Mouse (Mus musculus): Measurements from ENCODE around the gene Apol9b. TPM values are rescaled to one million over a fixed set of nuclear protein-coding genes. Genes with fewer than 3 reads are reported as not detected.

The Apol9b gene
- polyA plus RNA-seq, 1 experiment from 2014 or later = 0.31 TPM

GRCm38 (mm10) chr15:77752443-77752842 lies 23.6 kb downstream of the Apol9b start:
- Histone ChIP-seq H3K9me3 (no peaks in the 10 kb centered on the region), H3K9ac (no peak overlapping the region), H3K4me3 (no peak overlapping the region), H3K4me1 (replicated peaks) (no peaks in the 10 kb centered on the region), H3K36me3 (no peaks in the 10 kb centered on the region), H3K27me3 (no peaks in the 10 kb centered on the region), H3K27ac (replicated peaks) (no peak overlapping the region), H3K4me2 (no peak overlapping the region)
- 59% methylated on average over 11 of the region's 11 CpGs for WGBS
- ATAC-seq (ENCODE audit: low read depth) = no peak

- ATAC-seq (ENCODE audit: low read depth) = no peak
- peaks cover 1% of the 10 kb centered on the region; the same call in 1 of the 2 replicates for H3K36me3 ChIP-seq
- no peaks in the 10 kb centered on the region for H3K9me3 ChIP-seq
- H3K27me3 ChIP-seq = no peaks in the 10 kb centered on the region
- no peak overlapping the region for H3K4me3 ChIP-seq
- H3K27ac ChIP-seq (replicated peaks) = no peak overlapping the region
- no peaks in the 10 kb centered on the region for H3K4me1 ChIP-seq (replicated peaks)
- WGBS = 30% methylated on average over 2 of the region's 2 CpGs
- H3K9ac ChIP-seq = no peak overlapping the region
- no peak overlapping the region for H3K4me2 ChIP-seq
These were observed 26.3 kb downstream of the Apol9b start for GRCm38 (mm10) chr15:77755132-77755531.

- Histone ChIP-seq H3K9ac (no peak overlapping the region), H3K36me3 (peaks cover 8% of the 10 kb centered on the region), H3K9me3 (no peaks in the 10 kb centered on the region), H3K27me3 (no peaks in the 10 kb centered on the region), H3K4me3 (no peak overlapping the region), H3K4me1 (replicated peaks) (no peaks in the 10 kb centered on the region), H3K4me2 (no peak overlapping the region), H3K27ac (replicated peaks) (no peak overlapping the region)
- WGBS = 76% methylated on average over 2 of the region's 2 CpGs
- no peak for ATAC-seq (ENCODE audit: low read depth)
These were observed 27.2 kb downstream of the Apol9b start for GRCm38 (mm10) chr15:77756081-77756480.

- no peak within 1 kb of the TSS for H3K4me3 ChIP-seq
- ATAC-seq (ENCODE audit: low read depth) = no peak
- H3K4me1 ChIP-seq (replicated peaks) = no peaks in the 10 kb centered on the region
- H3K9me3 ChIP-seq = no peaks in the 10 kb centered on the region
- H3K27me3 ChIP-seq = no peaks in the 10 kb centered on the region
- peaks cover 16% of the 10 kb centered on the region for H3K36me3 ChIP-seq
- WGBS = 10% methylated on average over 9 of the region's 9 CpGs
- no peak within 1 kb of the TSS for H3K27ac ChIP-seq (replicated peaks)
- H3K9ac ChIP-seq = no peak within 1 kb of the TSS
- H3K4me2 ChIP-seq = no peak within 1 kb of the TSS
These were observed 28.0 kb downstream of the Apol9b start, which contains the start of gene Apol8 for GRCm38 (mm10) chr15:77756848-77757247. TSS of gene Apol8 (minus strand) at chr15:77757003.

- 81% methylated on average over 4 of the region's 4 CpGs for WGBS
- no peak for ATAC-seq (ENCODE audit: low read depth)
These were observed 28.9 kb downstream of the Apol9b start for GRCm38 (mm10) chr15:77757586-77758226.

GRCm38 (mm10) chr15:77760037-77760436 lies 31.2 kb downstream of the Apol9b start:
- Histone ChIP-seq H3K27me3 (no peaks in the 10 kb centered on the region), H3K9me3 (no peaks in the 10 kb centered on the region), H3K4me3 (no peak overlapping the region), H3K27ac (replicated peaks) (no peak overlapping the region), H3K4me2 (no peak overlapping the region), H3K36me3 (peaks cover 47% of the 10 kb centered on the region), H3K4me1 (replicated peaks) (no peaks in the 10 kb centered on the region), H3K9ac (no peak overlapping the region)
- WGBS = 93% methylated on average over 16 of the region's 16 CpGs
- no peak for ATAC-seq (ENCODE audit: low read depth)

More at GRCm38 (mm10) chr15:77757586-77758226, 28.9 kb downstream of the Apol9b start:
- no peak overlapping the region for H3K27ac ChIP-seq (replicated peaks)
- peaks cover 24% of the 10 kb centered on the region for H3K36me3 ChIP-seq
- no peak overlapping the region for H3K9ac ChIP-seq
- no peaks in the 10 kb centered on the region for H3K27me3 ChIP-seq
- no peak overlapping the region for H3K4me3 ChIP-seq
- no peaks in the 10 kb centered on the region for H3K4me1 ChIP-seq (replicated peaks)
- no peak overlapping the region for H3K4me2 ChIP-seq
- H3K9me3 ChIP-seq = no peaks in the 10 kb centered on the region

GRCm38 (mm10) chr15:77761083-77761482 lies 32.2 kb downstream of the Apol9b start:
- Histone ChIP-seq H3K4me3 (no peak overlapping the region), H3K27me3 (no peaks in the 10 kb centered on the region), H3K4me2 (no peak overlapping the region), H3K4me1 (replicated peaks) (no peaks in the 10 kb centered on the region), H3K9ac (no peak overlapping the region), H3K36me3 (peaks cover 58% of the 10 kb centered on the region), H3K9me3 (no peaks in the 10 kb centered on the region), H3K27ac (replicated peaks) (no peak overlapping the region)
- ATAC-seq (ENCODE audit: low read depth) = no peak
- 97% methylated on average over 7 of the region's 7 CpGs for WGBS

GRCm38 (mm10) chr15:77761561-77762380 lies 32.9 kb downstream of the Apol9b start:
- 77% methylated on average over 22 of the region's 22 CpGs for WGBS
- Histone ChIP-seq H3K36me3 (peaks cover 65% of the 10 kb centered on the region), H3K9me3 (no peaks in the 10 kb centered on the region), H3K4me3 (no peak overlapping the region), H3K4me2 (no peak overlapping the region), H3K27ac (replicated peaks) (no peak overlapping the region), H3K27me3 (no peaks in the 10 kb centered on the region), H3K4me1 (replicated peaks) (no peaks in the 10 kb centered on the region), H3K9ac (no peak overlapping the region)
- no peak for ATAC-seq (ENCODE audit: low read depth)

- peaks cover 78% of the 10 kb centered on the region for H3K36me3 ChIP-seq
These were observed 34.2 kb downstream of the Apol9b start for GRCm38 (mm10) chr15:77763050-77763449.

GRCm38 (mm10) chr15:77763702-77764101 lies 34.9 kb downstream of the Apol9b start:
- Histone ChIP-seq H3K36me3 (peaks cover 84% of the 10 kb centered on the region), H3K27me3 (no peaks in the 10 kb centered on the region), H3K9me3 (no peaks in the 10 kb centered on the region), H3K4me3 (no peak overlapping the region), H3K4me1 (replicated peaks) (no peaks in the 10 kb centered on the region), H3K9ac (no peak overlapping the region), H3K27ac (replicated peaks) (no peak overlapping the region), H3K4me2 (no peak overlapping the region)
- WGBS = 95% methylated on average over 11 of the region's 11 CpGs
- ATAC-seq (ENCODE audit: low read depth) = no peak

More at GRCm38 (mm10) chr15:77763050-77763449, 34.2 kb downstream of the Apol9b start:
- no peaks in the 10 kb centered on the region for H3K9me3 ChIP-seq
- no peaks in the 10 kb centered on the region for H3K4me1 ChIP-seq (replicated peaks)
- no peak overlapping the region for H3K4me3 ChIP-seq
- no peak overlapping the region for H3K27ac ChIP-seq (replicated peaks)
- 88% methylated on average over 16 of the region's 16 CpGs for WGBS
- no peaks in the 10 kb centered on the region for H3K27me3 ChIP-seq
- no peak overlapping the region for H3K4me2 ChIP-seq
- ATAC-seq (ENCODE audit: low read depth) = no peak
- no peak overlapping the region for H3K9ac ChIP-seq

GRCm38 (mm10) chr15:77764391-77765006 lies 35.7 kb downstream of the Apol9b start:
- 84% methylated on average over 13 of the region's 13 CpGs for WGBS
- Histone ChIP-seq H3K27me3 (no peaks in the 10 kb centered on the region), H3K4me1 (replicated peaks) (no peaks in the 10 kb centered on the region), H3K36me3 (peaks cover 92% of the 10 kb centered on the region), H3K4me3 (no peak overlapping the region), H3K4me2 (no peak overlapping the region), H3K9ac (no peak overlapping the region), H3K9me3 (no peaks in the 10 kb centered on the region), H3K27ac (replicated peaks) (no peak overlapping the region)
- ATAC-seq (ENCODE audit: low read depth) = no peak

GRCm38 (mm10) chr15:77765484-77766093 lies 36.8 kb downstream of the Apol9b start:
- peaks cover 97% of the 10 kb centered on the region for H3K36me3 ChIP-seq
- 91% methylated on average over 16 of the region's 16 CpGs for WGBS
- no peaks in the 10 kb centered on the region for H3K9me3 ChIP-seq
- no peak overlapping the region for H3K27ac ChIP-seq (replicated peaks)
- H3K4me3 ChIP-seq = no peak overlapping the region
- H3K27me3 ChIP-seq = no peaks in the 10 kb centered on the region
- H3K9ac ChIP-seq = no peak overlapping the region
- no peak overlapping the region for H3K4me2 ChIP-seq
- no peak for ATAC-seq (ENCODE audit: low read depth)
- H3K4me1 ChIP-seq (replicated peaks) = no peaks in the 10 kb centered on the region

Data from neural tube, embryonic 13.5 days (tissue).